Mouse (Mus musculus): ENCODE results near the gene Nfkbil1.

DNA sequence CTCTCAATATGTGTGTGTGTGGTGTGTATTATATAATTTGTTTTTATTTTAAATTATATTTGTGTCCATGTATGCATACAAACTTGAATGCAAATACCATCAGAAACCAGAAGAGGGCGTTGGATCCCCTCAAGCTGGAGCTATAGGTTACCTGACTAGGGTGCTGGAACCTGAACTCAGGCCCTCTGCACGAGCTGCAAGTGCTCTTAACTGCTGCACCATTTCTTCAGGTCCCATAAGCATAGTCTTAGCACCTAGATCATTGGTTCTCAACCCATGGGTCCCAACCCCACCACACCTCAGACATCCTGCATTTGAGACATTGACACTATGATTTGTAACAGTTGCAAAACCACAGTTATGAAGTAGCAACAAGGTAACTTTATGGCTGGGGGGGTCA, 43.9 kb downstream of the Nfkbil1 start:
- TF ChIP-seq SIN3A (IDR thresholded peaks at IDR 0.05; ENCODE audit: low read length) (no peak), ZMIZ1 (IDR thresholded peaks at IDR 0.05; ENCODE audit: low read depth, low read length) (no peak), CTCF (conservative IDR thresholded peaks at IDR 0.05 in 1 of 2, IDR thresholded peaks at IDR 0.05 in 1 of 2; ENCODE audit: low read depth in 2 of 2, low read length in 2 of 2) (peak; percentile 9 to 27; a peak in 2 of 4 replicates), POLR2A (IDR thresholded peaks at IDR 0.05; ENCODE audit: low read depth, low read length) (no peak), EP300 (IDR thresholded peaks at IDR 0.05; ENCODE audit: low read length) (no peak), ZC3H11A (IDR thresholded peaks at IDR 0.05; ENCODE audit: low read depth, low read length) (no peak), KAT2A (IDR thresholded peaks at IDR 0.05; ENCODE audit: insufficient replicate concordance, low read length) (no peak), MEF2A (IDR thresholded peaks at IDR 0.05; ENCODE audit: borderline replicate concordance, low read depth, low read length) (no peak), PAX5 (IDR thresholded peaks at IDR 0.05; ENCODE audit: low read length) (no peak), E2F4 (IDR thresholded peaks at IDR 0.05; ENCODE audit: insufficient replicate concordance, low read depth, low read length) (no peak), MAX (IDR thresholded peaks at IDR 0.05; ENCODE audit: low read length) (no peak), ZNF384 (IDR thresholded peaks at IDR 0.05; ENCODE audit: low read depth, low read length) (no peak), TCF12 (IDR thresholded peaks at IDR 0.05; ENCODE audit: low read depth, low read length) (no peak)
